Mouse (Mus musculus) heart, adult 2 months (tissue): ENCODE measurements around the gene Teddm2. TPM values are rescaled to one million over a fixed set of nuclear protein-coding genes. Genes with fewer than 3 reads are reported as not detected.

Source experiments
- DNase-seq, 2 experiments: peaks; one replicate each; pipeline ENCODE4 v3.0.0; 2021
- H3K27ac ChIP-seq: fragments of 200-600 bp; 2 replicates; pipeline ENCODE4 v1.8.1; 2022
- H3K27me3 ChIP-seq: fragments of 200-500 bp; 2 replicates; pipeline ENCODE4 v1.6.1; 2012; ENCODE audit warnings: mild to moderate bottlenecking, low read length, inconsistent platforms, mixed read lengths; ENCODE audit not compliant: control insufficient read depth, insufficient read depth
- H3K36me3 ChIP-seq: fragments of 200-500 bp; 2 replicates; pipeline ENCODE4 v1.6.1; 2012; ENCODE audit warnings: low read length, inconsistent platforms; ENCODE audit not compliant: control insufficient read depth, insufficient read depth
- H3K4me1 ChIP-seq: fragments of 200-500 bp; 2 replicates; pipeline ENCODE4 v1.6.1; 2011; ENCODE audit warnings: low read length; ENCODE audit not compliant: control insufficient read depth, insufficient read depth
- H3K4me3 ChIP-seq: fragments of 200-600 bp; 2 replicates; pipeline ENCODE4 v1.8.1; 2022
- H3K79me2 ChIP-seq: fragments of 200-500 bp; replicated peaks from 2 replicates; pipeline ENCODE4 v1.6.1; 2012; ENCODE audit warnings: mild to moderate bottlenecking, inconsistent platforms, low read length, moderate library complexity, mixed read lengths; ENCODE audit not compliant: control insufficient read depth, insufficient read depth
- H3K9ac ChIP-seq: fragments of 200-500 bp; 2 replicates; pipeline ENCODE4 v1.6.1; 2012; ENCODE audit warnings: low read depth, mild to moderate bottlenecking, control low read depth, inconsistent platforms, low read length, mixed read lengths
- CTCF ChIP-seq: fragments of 200-600 bp; IDR thresholded peaks from 2 replicates; pipeline ENCODE4 v1.8.1; 2022; ENCODE audit warnings: antibody characterized with exemption, mild to moderate bottlenecking, moderate library complexity
- EP300 ChIP-seq: fragments of 200-500 bp; IDR thresholded peaks from 2 replicates; pipeline ENCODE4 v1.6.1; 2011; ENCODE audit warnings: low read depth, low read length, control low read depth; ENCODE audit not compliant: insufficient read depth
- POLR2A ChIP-seq: fragments of 200-500 bp; IDR thresholded peaks from 2 replicates; pipeline ENCODE4 v1.6.1; 2011; ENCODE audit warnings: mild to moderate bottlenecking, low read depth, low read length, control low read depth; ENCODE audit not compliant: insufficient read depth
- whole genome bisulfite sequencing: fragments of 180-500 bp; shearing (Covaris S2); methylation state at CpG from one replicate; pipeline ENCODE4 v1.1.7; 2018; 5-methylcytosine and 5-hydroxymethylcytosine counted together
- intact Hi-C: fragments of 180-260 bp; cut with DNase I; formaldehyde crosslinking; loops from one replicate; pipeline ENCODE4 v1.15.1; 2025
- polyA plus RNA-seq: library from polyadenylated mRNA; depleted of rRNA; stranded (reverse); fragments of >200 nt; gene quantifications from 2 replicates; pipeline ENCODE4 v1.2.3, GENCODE M21; 2012
- total RNA-seq, 2 experiments: library from RNA; stranded (reverse); gene quantifications; 2 replicates each; pipeline ENCODE4 v1.2.3; 2021

Teddm2 gene
- total and polyA plus RNA-seq, 3 experiments: 0.49 to 0.91 (median 0.91) TPM

DNA sequence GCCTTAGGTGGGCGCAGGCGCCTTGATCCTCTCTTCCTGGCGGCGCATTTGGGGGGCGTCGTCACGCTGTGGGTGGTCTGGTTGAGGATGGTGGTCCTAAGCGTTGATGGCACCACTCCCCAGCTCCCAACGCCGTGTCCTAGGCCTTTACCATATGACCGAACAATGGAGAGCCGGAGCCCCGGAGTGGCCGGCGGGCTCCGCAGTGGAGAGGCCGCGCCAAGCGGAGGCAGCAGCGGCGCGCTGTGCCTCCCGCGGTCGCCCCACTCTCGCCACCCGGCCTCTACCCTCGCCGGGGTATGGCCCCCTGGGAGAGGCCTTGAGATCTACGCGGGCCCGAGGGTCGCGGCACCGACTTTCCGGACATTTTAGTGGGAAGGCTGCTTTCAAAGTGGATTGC is 353 bp upstream of the Teddm2 start:
- no peak for DNase-seq
- peak overlapping the region; percentile 81 for H3K4me3 ChIP-seq
- intact Hi-C loops: no loop called here
- H3K36me3 ChIP-seq: peaks cover 31% of the 10 kb centered on the region
- H3K27ac ChIP-seq: peak overlapping the region; percentile 98
- WGBS: under 1% methylated on average over 36 of the region's 36 CpGs
- no peaks in the 10 kb centered on the region for H3K27me3 ChIP-seq
- H3K4me1 ChIP-seq: peaks cover 10% of the 10 kb centered on the region
- TF ChIP-seq CTCF (no peak), EP300 (no peak), POLR2A (no peak)
- no peaks in the 10 kb centered on the region for H3K79me2 ChIP-seq
- peak overlapping the region; percentile 89 for H3K9ac ChIP-seq

DNA sequence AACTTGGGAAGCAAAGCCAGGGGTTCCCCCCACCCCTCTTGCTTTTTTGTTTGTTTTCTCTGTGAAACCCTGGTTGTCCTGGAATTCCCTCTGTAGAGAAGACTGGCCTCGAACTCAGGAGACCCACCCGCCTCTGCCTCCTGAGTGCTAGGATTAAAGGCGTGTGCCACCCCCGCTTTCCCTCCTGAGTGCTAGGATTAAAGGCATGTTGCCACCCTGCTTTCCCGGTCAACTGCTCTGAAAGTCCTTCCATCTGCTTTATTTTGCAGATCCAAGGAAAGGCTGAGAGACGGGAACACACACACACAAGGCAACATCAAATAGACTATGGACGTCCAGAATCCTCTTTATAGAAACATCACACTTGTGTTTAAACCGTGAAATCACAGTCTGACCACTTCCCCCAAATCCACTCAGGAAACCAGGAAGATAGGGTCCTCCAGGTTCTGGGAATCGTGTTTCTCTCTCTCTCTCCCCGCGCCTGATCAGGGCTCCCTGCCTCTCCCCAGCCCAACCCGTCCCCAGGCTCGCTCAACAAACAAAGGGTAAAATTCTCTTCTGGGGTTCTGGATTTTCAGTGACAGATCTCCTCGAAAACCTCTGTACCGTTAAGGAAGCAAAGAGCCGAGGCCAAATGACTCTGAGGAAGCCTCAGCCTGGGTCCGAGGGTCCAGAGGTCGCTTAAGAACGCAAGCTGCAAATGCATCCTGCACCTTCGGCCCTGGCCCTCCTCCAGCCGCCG is 868 bp downstream of the Teddm2 start:
- H3K79me2 ChIP-seq: no peaks in the 10 kb centered on the region
- intact Hi-C loops: loop anchor here (5.0 kb wide), 1 partner anchor 203 kb away; no protein-coding TSS in a partner anchor
- TF ChIP-seq CTCF: no peak
- TF ChIP-seq POLR2A: no peak
- no peak for TF ChIP-seq EP300
- H3K36me3 ChIP-seq: peaks cover 20% of the 10 kb centered on the region
- H3K27me3 ChIP-seq: no peaks in the 10 kb centered on the region
- 17% methylated on average over 22 of the region's 22 CpGs for WGBS
- peak overlapping the region; percentile 81 for H3K4me3 ChIP-seq
- H3K4me1 ChIP-seq: peaks cover 5% of the 10 kb centered on the region
- peak overlapping the region; percentile 98 for H3K27ac ChIP-seq
- peak overlapping the region; percentile 44 for H3K9ac ChIP-seq
- DNase-seq: no peak

DNA sequence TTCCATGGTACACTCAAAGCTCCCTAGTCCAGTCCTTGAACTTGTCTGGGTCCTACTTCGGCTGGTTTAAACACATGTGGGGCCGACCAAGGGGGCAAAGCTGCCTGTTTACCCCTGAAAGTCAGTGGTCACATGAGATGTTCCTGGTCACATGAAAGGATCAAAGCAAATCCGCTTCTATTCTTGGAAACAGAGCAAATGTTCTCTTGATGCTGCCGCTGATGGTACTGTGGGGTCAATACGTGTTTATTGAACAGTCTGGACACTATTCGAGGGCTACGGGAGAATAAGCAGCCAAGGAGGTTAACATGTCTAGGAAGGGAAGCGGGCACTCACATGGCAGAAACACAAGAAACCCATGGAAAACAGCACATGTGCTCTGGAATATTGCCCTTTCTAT is 2.8 kb downstream of the Teddm2 start:
- TF ChIP-seq EP300: no peak
- no peak for TF ChIP-seq CTCF
- no peak for TF ChIP-seq POLR2A
- peaks cover 1% of the 10 kb centered on the region; the same call in 1 of the 2 replicates for H3K4me1 ChIP-seq
- WGBS: 91% methylated on average over 8 of the region's 8 CpGs
- H3K9ac ChIP-seq: no peak overlapping the region
- H3K4me3 ChIP-seq: no peak overlapping the region
- no peak overlapping the region for H3K27ac ChIP-seq
- no peaks in the 10 kb centered on the region for H3K79me2 ChIP-seq
- peaks cover 6% of the 10 kb centered on the region; the same call in 1 of the 2 replicates for H3K36me3 ChIP-seq
- intact Hi-C loops: loop anchor here (5.0 kb wide), 1 partner anchor 205 kb away; no protein-coding TSS in a partner anchor
- H3K27me3 ChIP-seq: no peaks in the 10 kb centered on the region
- no peak for DNase-seq

DNA sequence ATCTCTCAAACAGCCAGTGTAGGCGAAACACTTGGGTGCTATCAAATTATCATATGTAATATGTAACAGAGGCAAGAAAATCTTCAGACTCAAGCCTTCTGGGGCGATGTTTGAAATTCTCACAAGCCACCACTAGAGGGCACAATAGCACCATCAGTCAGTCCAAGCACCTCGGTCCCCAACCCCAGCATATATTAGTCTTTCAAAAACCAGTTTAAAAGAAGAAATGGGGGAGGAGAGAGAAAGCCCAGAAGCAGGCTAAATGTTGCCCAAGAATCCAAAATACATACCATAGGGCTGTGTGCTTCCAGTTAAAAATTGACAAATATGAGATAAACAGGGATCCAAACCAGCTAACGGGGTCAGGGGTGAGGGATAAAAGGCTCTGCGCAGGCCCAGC is 5.0 kb downstream of the Teddm2 start:
- intact Hi-C loops: loop anchor here (1.0 to 5.0 kb wide), 5 partner anchors 138 to 832 kb away; no protein-coding TSS in a partner anchor
- WGBS: 39% methylated on average over 5 of the region's 5 CpGs
- Histone ChIP-seq H3K79me2 (no peaks in the 10 kb centered on the region), H3K4me3 (no peak overlapping the region), H3K27me3 (no peaks in the 10 kb centered on the region), H3K27ac (no peak overlapping the region), H3K36me3 (no peaks in the 10 kb centered on the region), H3K9ac (no peak overlapping the region), H3K4me1 (peaks cover 1% of the 10 kb centered on the region; the same call in 1 of the 2 replicates)
- TF ChIP-seq EP300 (peak; percentile 82), POLR2A (no peak), CTCF (peak; percentile 94; the same call in 1 of the 2 replicates)
- DNase-seq: peak; percentile 68 to 70

DNA sequence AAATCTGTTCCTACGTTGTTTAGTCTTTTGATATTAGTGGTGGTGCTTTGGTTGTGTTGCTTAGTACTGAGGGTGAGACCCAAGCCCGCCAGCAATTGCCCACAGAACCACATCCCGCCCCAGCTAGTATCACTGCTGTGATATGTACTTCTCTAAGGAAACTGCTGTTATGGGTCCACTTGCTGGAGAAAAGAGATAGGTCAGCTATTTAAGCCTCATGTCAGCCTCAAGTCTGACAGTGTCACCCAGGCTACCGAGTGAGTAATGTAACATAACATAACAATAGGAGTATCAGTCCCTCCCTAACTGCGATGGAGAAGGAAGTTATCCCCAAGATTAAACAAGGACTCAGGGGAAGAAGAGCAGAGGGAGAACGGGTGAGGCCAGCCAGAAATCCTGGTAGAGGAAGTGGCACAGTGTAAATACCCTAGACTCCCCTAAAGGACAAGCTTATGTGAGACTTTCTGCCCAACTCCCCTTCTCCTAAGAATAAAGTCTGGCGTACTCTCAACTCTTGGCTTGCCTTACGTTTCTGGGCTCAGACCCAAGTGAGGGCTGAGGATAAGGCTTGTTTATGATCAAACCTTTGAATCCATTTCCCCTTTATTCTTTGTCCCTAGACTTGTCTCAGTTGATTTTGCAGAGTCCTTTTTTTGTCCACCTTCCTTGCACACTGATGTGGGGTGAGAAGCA is 5.7 kb downstream of the Teddm2 start:
- Histone ChIP-seq H3K36me3 (no peaks in the 10 kb centered on the region), H3K27me3 (no peaks in the 10 kb centered on the region), H3K9ac (no peak overlapping the region), H3K79me2 (no peaks in the 10 kb centered on the region), H3K4me3 (no peak overlapping the region), H3K4me1 (peaks cover 1% of the 10 kb centered on the region; the same call in 1 of the 2 replicates), H3K27ac (no peak overlapping the region)
- TF ChIP-seq POLR2A (no peak), EP300 (no peak), CTCF (no peak)
- WGBS: 31% methylated on average over 8 of the region's 8 CpGs
- intact Hi-C loops: loop anchor here (2.0 to 5.0 kb wide), 2 partner anchors 138 to 833 kb away; no protein-coding TSS in a partner anchor
- no peak for DNase-seq
